Mouse (Mus musculus): ENCODE data around the gene Srsf7. TPM values are rescaled to one million over a fixed set of nuclear protein-coding genes. Genes with fewer than 3 reads are reported as not detected.
"Not testable (repeated sequence)": the region's sequence is repeated elsewhere in the genome, so short reads cannot be mapped to it uniquely, and the experiment has no call there.

The Srsf7 gene
- total RNA-seq, 2 experiments from 2014 or later, result 120 to 125 TPM

- peak; percentile 46 to 48 for DNase-seq (ENCODE audit: low spot score in 2 of 2)
Observed at GRCm38 (mm10) chr17:80206301-80206670, 821 bp downstream of the Srsf7 start.

GRCm38 (mm10) chr17:80205657-80206056 lies 1.4 kb downstream of the Srsf7 start:
- no peak for DNase-seq (ENCODE audit: low spot score in 2 of 2)

GRCm38 (mm10) chr17:80199160-80199778 lies 7.8 kb downstream of the Srsf7 start:
- no peak for DNase-seq (ENCODE audit: low spot score in 2 of 2)

- DNase-seq (ENCODE audit: low spot score in 2 of 2), result no peak
Observed at GRCm38 (mm10) chr17:80193075-80193474, 14.0 kb downstream of the Srsf7 start.

GRCm38 (mm10) chr17:80183615-80184014 lies 23.5 kb downstream of the Srsf7 start:
- no peak for DNase-seq (ENCODE audit: low spot score in 2 of 2)

- no peak for DNase-seq (ENCODE audit: low spot score in 2 of 2)
Observed at GRCm38 (mm10) chr17:80180468-80180867, 26.6 kb downstream of the Srsf7 start.

- peak; percentile 73 to 78 for DNase-seq (ENCODE audit: low spot score in 2 of 2)
Observed at GRCm38 (mm10) chr17:80179959-80180358, 27.1 kb downstream of the Srsf7 start.

- DNase-seq (ENCODE audit: low spot score in 2 of 2), result not testable (repeated sequence)
Observed at GRCm38 (mm10) chr17:80178846-80179245, 28.3 kb downstream of the Srsf7 start.

GRCm38 (mm10) chr17:80175966-80176365 lies 31.1 kb downstream of the Srsf7 start:
- DNase-seq (ENCODE audit: low spot score in 2 of 2), result no peak

GRCm38 (mm10) chr17:80175386-80175739 lies 31.7 kb downstream of the Srsf7 start:
- DNase-seq (ENCODE audit: low spot score in 2 of 2), result no peak

- no peak for DNase-seq (ENCODE audit: low spot score in 2 of 2)
Observed at GRCm38 (mm10) chr17:80174699-80175385, 32.3 kb downstream of the Srsf7 start.

GRCm38 (mm10) chr17:80174146-80174545 lies 33.0 kb downstream of the Srsf7 start:
- no peak for DNase-seq (ENCODE audit: low spot score in 2 of 2)

- no peak for DNase-seq (ENCODE audit: low spot score in 2 of 2)
Observed at GRCm38 (mm10) chr17:80173708-80174107, 33.4 kb downstream of the Srsf7 start.

GRCm38 (mm10) chr17:80172761-80173160 lies 34.3 kb downstream of the Srsf7 start:
- DNase-seq (ENCODE audit: low spot score in 2 of 2), result no peak

GRCm38 (mm10) chr17:80171948-80172347 lies 35.2 kb downstream of the Srsf7 start:
- DNase-seq (ENCODE audit: low spot score in 2 of 2), result no peak

- DNase-seq (ENCODE audit: low spot score in 2 of 2), result no peak
Observed at GRCm38 (mm10) chr17:80170951-80171350, 36.2 kb downstream of the Srsf7 start.

GRCm38 (mm10) chr17:80169792-80170191 lies 37.3 kb downstream of the Srsf7 start:
- DNase-seq (ENCODE audit: low spot score in 2 of 2), result no peak

GRCm38 (mm10) chr17:80168425-80169182 lies 38.5 kb downstream of the Srsf7 start:
- DNase-seq (ENCODE audit: low spot score in 2 of 2), result peak; percentile 41 to 66

- peak; percentile 41 to 55 for DNase-seq (ENCODE audit: low spot score in 2 of 2)
Observed at GRCm38 (mm10) chr17:80167851-80168251, 39.3 kb downstream of the Srsf7 start.

- no peak for DNase-seq (ENCODE audit: low spot score in 2 of 2)
Observed at GRCm38 (mm10) chr17:80167436-80167835, 39.7 kb downstream of the Srsf7 start.

- DNase-seq (ENCODE audit: low spot score in 2 of 2), result peak in 1 of 2 experiments; percentile 11
Observed at GRCm38 (mm10) chr17:80166346-80166745, 40.8 kb downstream of the Srsf7 start.

GRCm38 (mm10) chr17:80165741-80166140 lies 41.4 kb downstream of the Srsf7 start:
- peak; percentile 74 to 83 for DNase-seq (ENCODE audit: low spot score in 2 of 2)

Measured in left cerebral cortex, adult 18-20 months (tissue).